Mouse (Mus musculus): ENCODE data around the gene Myo1a. TPM values are rescaled to one million over a fixed set of nuclear protein-coding genes. Genes with fewer than 3 reads are reported as not detected.

The Myo1a gene
- polyA plus RNA-seq, 1 experiment from 2014 or later = 0.41 TPM

GRCm38 (mm10) chr10:127734434-127734833 lies 29.5 kb downstream of the Myo1a start:
- WGBS = 54% methylated on average over 5 of the region's 5 CpGs
- Histone ChIP-seq H3K4me1 (ENCODE audit: control insufficient read depth, insufficient read depth, low read length) (peaks cover 2% of the 10 kb centered on the region; the same call in 1 of the 2 replicates), H3K9ac (ENCODE audit: low read length) (no peak overlapping the region), H3K27ac (ENCODE audit: low read depth, low read length) (no peak overlapping the region), H3K4me2 (no peak overlapping the region), H3K36me3 (ENCODE audit: control insufficient read depth, insufficient read depth, low read length) (no peaks in the 10 kb centered on the region), H3K4me3 (ENCODE audit: low read depth, low read length) (no peak overlapping the region), H3K27me3 (ENCODE audit: control insufficient read depth, insufficient read depth, low read length) (no peaks in the 10 kb centered on the region; the same call in 1 of the 2 replicates), H3K9me3 (ENCODE audit: control insufficient read depth, low read length) (no peaks in the 10 kb centered on the region)
- no peak for DNase-seq (ENCODE audit: low spot score, missing footprints)
- ATAC-seq (ENCODE audit: low FRiP score) = no peak

- WGBS = 91% methylated on average over 2 of the region's 2 CpGs
- no peak overlapping the region for H3K27ac ChIP-seq (ENCODE audit: low read depth, low read length)
Observed at GRCm38 (mm10) chr10:127736266-127736665, 31.3 kb downstream of the Myo1a start.

GRCm38 (mm10) chr10:127736916-127737315 lies 31.9 kb downstream of the Myo1a start:
- Histone ChIP-seq H3K4me1 (ENCODE audit: control insufficient read depth, insufficient read depth, low read length) (peaks cover 6% of the 10 kb centered on the region; the same call in 1 of the 2 replicates), H3K27me3 (ENCODE audit: control insufficient read depth, insufficient read depth, low read length) (no peaks in the 10 kb centered on the region; the same call in 1 of the 2 replicates), H3K36me3 (ENCODE audit: control insufficient read depth, insufficient read depth, low read length) (peaks cover 4% of the 10 kb centered on the region; the same call in 1 of the 2 replicates), H3K4me2 (no peak overlapping the region), H3K9me3 (ENCODE audit: control insufficient read depth, low read length) (no peaks in the 10 kb centered on the region), H3K4me3 (ENCODE audit: low read depth, low read length) (no peak overlapping the region), H3K27ac (ENCODE audit: low read depth, low read length) (no peak overlapping the region), H3K9ac (ENCODE audit: low read length) (no peak overlapping the region)
- no peak for DNase-seq (ENCODE audit: low spot score, missing footprints)
- ATAC-seq (ENCODE audit: low FRiP score) = no peak
- 83% methylated on average over 4 of the region's 4 CpGs for WGBS

More at GRCm38 (mm10) chr10:127736266-127736665, 31.3 kb downstream of the Myo1a start:
- no peak for ATAC-seq (ENCODE audit: low FRiP score)
- no peak for DNase-seq (ENCODE audit: low spot score, missing footprints)
- Histone ChIP-seq H3K4me3 (ENCODE audit: low read depth, low read length) (no peak overlapping the region), H3K4me2 (no peak overlapping the region), H3K9ac (ENCODE audit: low read length) (no peak overlapping the region), H3K4me1 (ENCODE audit: control insufficient read depth, insufficient read depth, low read length) (peaks cover 7% of the 10 kb centered on the region; the same call in 1 of the 2 replicates), H3K9me3 (ENCODE audit: control insufficient read depth, low read length) (no peaks in the 10 kb centered on the region), H3K36me3 (ENCODE audit: control insufficient read depth, insufficient read depth, low read length) (no peaks in the 10 kb centered on the region), H3K27me3 (ENCODE audit: control insufficient read depth, insufficient read depth, low read length) (no peaks in the 10 kb centered on the region; the same call in 1 of the 2 replicates)

- Histone ChIP-seq H3K9me3 (ENCODE audit: control insufficient read depth, low read length) (no peaks in the 10 kb centered on the region), H3K4me1 (ENCODE audit: control insufficient read depth, insufficient read depth, low read length) (peaks cover 6% of the 10 kb centered on the region; the same call in 1 of the 2 replicates), H3K4me2 (no peak overlapping the region), H3K36me3 (ENCODE audit: control insufficient read depth, insufficient read depth, low read length) (peaks cover 10% of the 10 kb centered on the region), H3K4me3 (ENCODE audit: low read depth, low read length) (no peak overlapping the region), H3K27ac (ENCODE audit: low read depth, low read length) (no peak overlapping the region), H3K27me3 (ENCODE audit: control insufficient read depth, insufficient read depth, low read length) (no peaks in the 10 kb centered on the region), H3K9ac (ENCODE audit: low read length) (no peak overlapping the region)
- WGBS = 26% methylated on average over 2 of the region's 2 CpGs
- DNase-seq (ENCODE audit: low spot score, missing footprints) = peak; percentile 64
- no peak for ATAC-seq (ENCODE audit: low FRiP score)
Observed at GRCm38 (mm10) chr10:127737552-127737951, 32.6 kb downstream of the Myo1a start.

- no peak for ATAC-seq (ENCODE audit: low FRiP score)
- Histone ChIP-seq H3K4me2 (no peak overlapping the region), H3K27ac (ENCODE audit: low read depth, low read length) (no peak overlapping the region), H3K36me3 (ENCODE audit: control insufficient read depth, insufficient read depth, low read length) (peaks cover 18% of the 10 kb centered on the region), H3K4me3 (ENCODE audit: low read depth, low read length) (no peak overlapping the region), H3K9ac (ENCODE audit: low read length) (no peak overlapping the region), H3K9me3 (ENCODE audit: control insufficient read depth, low read length) (no peaks in the 10 kb centered on the region), H3K4me1 (ENCODE audit: control insufficient read depth, insufficient read depth, low read length) (peaks cover 6% of the 10 kb centered on the region; the same call in 1 of the 2 replicates), H3K27me3 (ENCODE audit: control insufficient read depth, insufficient read depth, low read length) (no peaks in the 10 kb centered on the region)
- WGBS = 57% methylated on average over 13 of the region's 13 CpGs
- no peak for DNase-seq (ENCODE audit: low spot score, missing footprints)
Observed at GRCm38 (mm10) chr10:127738151-127738882, 33.3 kb downstream of the Myo1a start.

- 2% methylated on average over 27 of the region's 61 CpGs for WGBS
Observed at GRCm38 (mm10) chr10:127739083-127739660, 34.2 kb downstream of the Myo1a start, which contains the start of gene Zbtb39. Zbtb39 (plus strand) TSS chr10:127739538.

GRCm38 (mm10) chr10:127739661-127740161 lies 34.7 kb downstream of the Myo1a start:
- ATAC-seq (ENCODE audit: low FRiP score) = peak; percentile 80
- peaks cover 6% of the 10 kb centered on the region; the same call in 1 of the 2 replicates for H3K4me1 ChIP-seq (ENCODE audit: control insufficient read depth, insufficient read depth, low read length)
- under 1% methylated on average over 55 of the region's 55 CpGs for WGBS
- peaks cover 30% of the 10 kb centered on the region for H3K36me3 ChIP-seq (ENCODE audit: control insufficient read depth, insufficient read depth, low read length)
- peak overlapping the region; percentile 68 for H3K4me2 ChIP-seq
- H3K27me3 ChIP-seq (ENCODE audit: control insufficient read depth, insufficient read depth, low read length) = no peaks in the 10 kb centered on the region
- H3K9me3 ChIP-seq (ENCODE audit: control insufficient read depth, low read length) = no peaks in the 10 kb centered on the region
- peak overlapping the region; percentile 95 for H3K4me3 ChIP-seq (ENCODE audit: low read depth, low read length)
- H3K27ac ChIP-seq (ENCODE audit: low read depth, low read length) = peak overlapping the region; percentile 10
- peak overlapping the region; percentile 96 for H3K9ac ChIP-seq (ENCODE audit: low read length)
- DNase-seq (ENCODE audit: low spot score, missing footprints) = peak; percentile 94

More at GRCm38 (mm10) chr10:127739083-127739660, 34.2 kb downstream of the Myo1a start, which contains the start of gene Zbtb39:
- H3K4me1 ChIP-seq (ENCODE audit: control insufficient read depth, insufficient read depth, low read length) = peaks cover 6% of the 10 kb centered on the region; the same call in 1 of the 2 replicates
- H3K27me3 ChIP-seq (ENCODE audit: control insufficient read depth, insufficient read depth, low read length) = no peaks in the 10 kb centered on the region
- peak within 1 kb of the TSS; percentile 95 for H3K4me3 ChIP-seq (ENCODE audit: low read depth, low read length)
- H3K9ac ChIP-seq (ENCODE audit: low read length) = peak within 1 kb of the TSS; percentile 96
- peak within 1 kb of the TSS; percentile 10 for H3K27ac ChIP-seq (ENCODE audit: low read depth, low read length)
- H3K36me3 ChIP-seq (ENCODE audit: control insufficient read depth, insufficient read depth, low read length) = peaks cover 25% of the 10 kb centered on the region
- ATAC-seq (ENCODE audit: low FRiP score) (peak; percentile 88), DNase-seq (ENCODE audit: low spot score, missing footprints) (peak; percentile 97)
- no peaks in the 10 kb centered on the region for H3K9me3 ChIP-seq (ENCODE audit: control insufficient read depth, low read length)
- H3K4me2 ChIP-seq = peak within 1 kb of the TSS; percentile 68

- Histone ChIP-seq H3K9ac (ENCODE audit: low read length) (no peak overlapping the region), H3K4me1 (ENCODE audit: control insufficient read depth, insufficient read depth, low read length) (peaks cover 9% of the 10 kb centered on the region; the same call in 1 of the 2 replicates), H3K27ac (ENCODE audit: low read depth, low read length) (no peak overlapping the region), H3K9me3 (ENCODE audit: control insufficient read depth, low read length) (no peaks in the 10 kb centered on the region), H3K27me3 (ENCODE audit: control insufficient read depth, insufficient read depth, low read length) (no peaks in the 10 kb centered on the region), H3K4me2 (no peak overlapping the region), H3K36me3 (ENCODE audit: control insufficient read depth, insufficient read depth, low read length) (peaks cover 41% of the 10 kb centered on the region), H3K4me3 (ENCODE audit: low read depth, low read length) (no peak overlapping the region)
- ATAC-seq (ENCODE audit: low FRiP score) (no peak), DNase-seq (ENCODE audit: low spot score, missing footprints) (peak; percentile 92)
- WGBS = 64% methylated on average over 5 of the region's 5 CpGs
Observed at GRCm38 (mm10) chr10:127744661-127745060, 39.7 kb downstream of the Myo1a start.

Data from midbrain, embryonic 11.5 days (tissue).